Mouse (Mus musculus) neural tube, embryonic 12.5 days (tissue): Measurements from ENCODE around the gene Srsf5. TPM values are rescaled to one million over a fixed set of nuclear protein-coding genes. Genes with fewer than 3 reads are reported as not detected.

Experiments used
- ATAC-seq: fragments of 200-750 bp; cut with Nextera tagmentation; 2 replicates; pipeline ENCODE4 v1.8.0; 2017; ENCODE audit warnings: low read depth, mild to moderate bottlenecking, moderate TSS enrichment, moderate library complexity; ENCODE audit not compliant: low FRiP score
- H3K27ac ChIP-seq: fragments of 300-500 bp; sonication (generic); 2 replicates; pipeline ENCODE4 v1.5.1; 2016
- H3K27me3 ChIP-seq: fragments of 300-500 bp; sonication (generic); replicated peaks from 2 replicates; pipeline ENCODE4 v1.6.1; 2016; ENCODE audit warnings: mild to moderate bottlenecking
- H3K36me3 ChIP-seq: fragments of 300-500 bp; sonication (generic); 2 replicates; pipeline ENCODE4 v1.6.1; 2016; ENCODE audit warnings: mild to moderate bottlenecking
- H3K4me1 ChIP-seq: fragments of 300-500 bp; sonication (generic); 2 replicates; pipeline ENCODE4 v1.6.1; 2016
- H3K4me2 ChIP-seq: fragments of 300-500 bp; sonication (generic); replicated peaks from 2 replicates; pipeline ENCODE4 v1.6.1; 2016; ENCODE audit warnings: mild to moderate bottlenecking
- H3K4me3 ChIP-seq: fragments of 300-500 bp; sonication (generic); 2 replicates; pipeline ENCODE4 v1.5.1; 2016
- H3K9ac ChIP-seq: fragments of 300-500 bp; sonication (generic); 2 replicates; pipeline ENCODE4 v1.6.1; 2016; ENCODE audit warnings: mild to moderate bottlenecking
- H3K9me3 ChIP-seq: fragments of 300-500 bp; sonication (generic); 2 replicates; pipeline ENCODE4 v1.6.1; 2016; ENCODE audit warnings: mild to moderate bottlenecking
- WGBS: fragments of 180-500 bp; shearing (Covaris S2); methylation state at CpG from one replicate; pipeline ENCODE4 v1.1.7; 2016; 5-methylcytosine and 5-hydroxymethylcytosine counted together
- polyA plus RNA-seq: library from polyadenylated mRNA; unstranded; fragments of >200 nt; fragmentation: Nextera tagmentation; extraction: Ambion mirVana; gene quantifications from 2 replicates; pipeline ENCODE4 v1.2.1, GENCODE M21; 2016

The Srsf5 gene
- polyA plus RNA-seq, 1 experiment from 2014 or later: 578 TPM

- ATAC-seq: no peak
- Histone ChIP-seq H3K4me3 (no peak overlapping the region), H3K36me3 (peaks cover 82% of the 10 kb centered on the region), H3K27ac (no peak overlapping the region), H3K4me2 (no peak overlapping the region), H3K27me3 (no peaks in the 10 kb centered on the region), H3K4me1 (no peaks in the 10 kb centered on the region; the same call in 1 of the 2 replicates), H3K9ac (no peak overlapping the region), H3K9me3 (no peaks in the 10 kb centered on the region)
- WGBS: 95% methylated on average over 1 of the region's 1 CpGs
These were observed 7.2 kb downstream of the Srsf5 start for GRCm38 (mm10) chr12:80952526-80952925.

GRCm38 (mm10) chr12:80956039-80956438 lies 10.7 kb downstream of the Srsf5 start:
- no peaks in the 10 kb centered on the region for H3K9me3 ChIP-seq
- H3K9ac ChIP-seq: no peak overlapping the region
- H3K36me3 ChIP-seq: peaks cover 82% of the 10 kb centered on the region
- no peaks in the 10 kb centered on the region for H3K4me1 ChIP-seq
- H3K4me2 ChIP-seq: no peak overlapping the region
- H3K4me3 ChIP-seq: no peak overlapping the region
- ATAC-seq: no peak
- 91% methylated on average over 3 of the region's 3 CpGs for WGBS
- H3K27ac ChIP-seq: no peak overlapping the region
- no peaks in the 10 kb centered on the region for H3K27me3 ChIP-seq

GRCm38 (mm10) chr12:80957961-80958360 lies 12.7 kb downstream of the Srsf5 start:
- H3K36me3 ChIP-seq: peaks cover 65% of the 10 kb centered on the region

GRCm38 (mm10) chr12:80962566-80962965 lies 17.3 kb downstream of the Srsf5 start:
- H3K9me3 ChIP-seq: no peaks in the 10 kb centered on the region
- no peaks in the 10 kb centered on the region for H3K4me1 ChIP-seq
- H3K4me2 ChIP-seq: no peak overlapping the region
- peaks cover 23% of the 10 kb centered on the region for H3K36me3 ChIP-seq
- no peak overlapping the region for H3K4me3 ChIP-seq
- H3K9ac ChIP-seq: no peak overlapping the region
- ATAC-seq: no peak
- WGBS: 74% methylated on average over 4 of the region's 4 CpGs
- H3K27ac ChIP-seq: no peak overlapping the region
- no peaks in the 10 kb centered on the region for H3K27me3 ChIP-seq

More at GRCm38 (mm10) chr12:80957961-80958360, 12.7 kb downstream of the Srsf5 start:
- Histone ChIP-seq H3K4me2 (no peak overlapping the region), H3K4me3 (no peak overlapping the region), H3K27me3 (no peaks in the 10 kb centered on the region), H3K9me3 (no peaks in the 10 kb centered on the region), H3K27ac (no peak overlapping the region), H3K4me1 (no peaks in the 10 kb centered on the region), H3K9ac (no peak overlapping the region)
- no peak for ATAC-seq
- WGBS: 85% methylated on average over 4 of the region's 4 CpGs

GRCm38 (mm10) chr12:80966059-80966838 lies 20.9 kb downstream of the Srsf5 start:
- 80% methylated on average over 11 of the region's 11 CpGs for WGBS
- H3K36me3 ChIP-seq: no peaks in the 10 kb centered on the region
- H3K4me1 ChIP-seq: no peaks in the 10 kb centered on the region
- no peaks in the 10 kb centered on the region for H3K27me3 ChIP-seq
- no peak overlapping the region for H3K9ac ChIP-seq
- no peak overlapping the region for H3K4me2 ChIP-seq
- ATAC-seq: no peak
- no peaks in the 10 kb centered on the region for H3K9me3 ChIP-seq
- H3K27ac ChIP-seq: no peak overlapping the region
- H3K4me3 ChIP-seq: no peak overlapping the region

- Histone ChIP-seq H3K27me3 (no peaks in the 10 kb centered on the region), H3K9ac (no peak overlapping the region), H3K9me3 (no peaks in the 10 kb centered on the region), H3K4me2 (no peak overlapping the region), H3K27ac (no peak overlapping the region), H3K36me3 (no peaks in the 10 kb centered on the region), H3K4me3 (no peak overlapping the region), H3K4me1 (no peaks in the 10 kb centered on the region)
- ATAC-seq: no peak
- whole genome bisulfite sequencing: 92% methylated on average over 9 of the region's 9 CpGs
These were observed 22.6 kb downstream of the Srsf5 start for GRCm38 (mm10) chr12:80967918-80968317.

GRCm38 (mm10) chr12:80968605-80969004 lies 23.3 kb downstream of the Srsf5 start, which contains the start of gene Slc10a1:
Gene Slc10a1 (minus strand): TSS chr12:80968705.
- no peak for ATAC-seq
- Histone ChIP-seq H3K4me2 (no peak within 1 kb of the TSS), H3K4me3 (no peak within 1 kb of the TSS), H3K4me1 (no peaks in the 10 kb centered on the region), H3K27ac (no peak within 1 kb of the TSS), H3K36me3 (no peaks in the 10 kb centered on the region), H3K27me3 (no peaks in the 10 kb centered on the region), H3K9me3 (no peaks in the 10 kb centered on the region), H3K9ac (no peak within 1 kb of the TSS)
- 86% methylated on average over 5 of the region's 5 CpGs for WGBS

GRCm38 (mm10) chr12:80970181-80970705 lies 24.9 kb downstream of the Srsf5 start:
- Histone ChIP-seq H3K9me3 (no peaks in the 10 kb centered on the region), H3K36me3 (no peaks in the 10 kb centered on the region), H3K27me3 (no peaks in the 10 kb centered on the region), H3K4me2 (no peak overlapping the region), H3K9ac (no peak overlapping the region), H3K4me1 (no peaks in the 10 kb centered on the region), H3K4me3 (no peak overlapping the region), H3K27ac (no peak overlapping the region)
- WGBS: 79% methylated on average over 8 of the region's 8 CpGs
- ATAC-seq: no peak

GRCm38 (mm10) chr12:80971756-80972155 lies 26.5 kb downstream of the Srsf5 start:
- Histone ChIP-seq H3K4me1 (no peaks in the 10 kb centered on the region), H3K27ac (no peak overlapping the region), H3K9ac (no peak overlapping the region), H3K9me3 (no peaks in the 10 kb centered on the region), H3K4me2 (no peak overlapping the region), H3K36me3 (no peaks in the 10 kb centered on the region), H3K4me3 (no peak overlapping the region), H3K27me3 (no peaks in the 10 kb centered on the region)
- WGBS: 29% methylated on average over 3 of the region's 3 CpGs
- ATAC-seq: no peak

GRCm38 (mm10) chr12:80975939-80976671 lies 30.8 kb downstream of the Srsf5 start:
- H3K27me3 ChIP-seq: no peaks in the 10 kb centered on the region
- H3K4me1 ChIP-seq: no peaks in the 10 kb centered on the region
- no peak for ATAC-seq
- H3K36me3 ChIP-seq: no peaks in the 10 kb centered on the region
- H3K9ac ChIP-seq: no peak overlapping the region
- H3K9me3 ChIP-seq: no peaks in the 10 kb centered on the region
- no peak overlapping the region for H3K4me2 ChIP-seq
- 89% methylated on average over 11 of the region's 11 CpGs for WGBS
- no peak overlapping the region for H3K4me3 ChIP-seq
- no peak overlapping the region for H3K27ac ChIP-seq

- no peak for ATAC-seq
- Histone ChIP-seq H3K27me3 (no peaks in the 10 kb centered on the region), H3K36me3 (no peaks in the 10 kb centered on the region), H3K27ac (no peak overlapping the region), H3K9ac (no peak overlapping the region), H3K4me1 (no peaks in the 10 kb centered on the region), H3K4me2 (no peak overlapping the region), H3K9me3 (no peaks in the 10 kb centered on the region), H3K4me3 (no peak overlapping the region)
- WGBS: 3% methylated on average over 7 of the region's 7 CpGs
These were observed 37.0 kb downstream of the Srsf5 start for GRCm38 (mm10) chr12:80982326-80982725.

GRCm38 (mm10) chr12:80983695-80984094 lies 38.4 kb downstream of the Srsf5 start:
- Histone ChIP-seq H3K27me3 (no peaks in the 10 kb centered on the region), H3K4me2 (no peak overlapping the region), H3K4me3 (no peak overlapping the region), H3K9me3 (no peaks in the 10 kb centered on the region), H3K9ac (no peak overlapping the region), H3K36me3 (no peaks in the 10 kb centered on the region), H3K4me1 (no peaks in the 10 kb centered on the region), H3K27ac (no peak overlapping the region)
- no peak for ATAC-seq
- WGBS: 81% methylated on average over 9 of the region's 9 CpGs
